Mouse (Mus musculus): Measurements from ENCODE around the gene Rtf1.

DNA sequence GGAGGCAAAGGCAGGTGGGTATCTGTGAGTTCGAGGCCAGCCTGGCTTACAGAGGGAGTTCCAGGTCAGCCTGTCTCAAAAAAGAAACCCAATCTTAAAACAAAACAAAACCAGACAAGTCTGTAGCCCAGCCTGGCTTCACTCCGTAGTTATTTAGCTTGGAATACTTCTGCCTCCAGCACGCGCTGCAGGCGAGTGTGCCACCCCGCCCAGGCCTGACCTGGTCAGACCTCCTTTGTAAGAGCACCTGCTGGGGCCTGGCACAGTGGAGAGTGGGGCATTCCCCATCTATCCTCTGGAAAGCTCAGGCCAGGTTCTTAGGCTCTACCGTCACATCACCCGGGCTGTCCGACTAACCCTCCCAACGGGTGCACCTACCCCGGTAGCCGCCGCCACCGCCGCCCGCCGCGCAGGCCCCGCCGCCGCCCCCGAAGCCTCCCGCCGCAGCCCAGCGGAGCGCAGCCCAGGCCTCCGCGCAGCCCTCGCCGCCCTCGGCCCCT, 82.8 kb downstream of the Rtf1 start:
- TF ChIP-seq TAL1 (IDR thresholded peaks at IDR 0.05; ENCODE audit: low read length) (no peak), GATA1 (IDR thresholded peaks at IDR 0.05; ENCODE audit: low read length) (no peak)

Data from erythroblast, embryonic 14.5 days (primary cell).